Mouse (Mus musculus) myocyte (in vitro differentiated cells): ENCODE data around the gene Pign. TPM values are rescaled to one million over a fixed set of nuclear protein-coding genes. Genes with fewer than 3 reads are reported as not detected.

Source experiments
- H3K27me3 ChIP-seq: one replicate; pipeline ENCODE4 v1.6.1; 2011; ENCODE audit not compliant: control insufficient read depth, insufficient read depth, insufficient read length
- H3K36me3 ChIP-seq: one replicate; pipeline ENCODE4 v1.6.1; 2011; ENCODE audit not compliant: control insufficient read depth, insufficient read depth
- H3K4me2 ChIP-seq: one replicate; pipeline ENCODE4 v1.6.1; 2011; ENCODE audit warnings: low read depth, control low read depth
- H3K4me3 ChIP-seq: one replicate; pipeline ENCODE4 v1.5.1; 2011; ENCODE audit warnings: mild to moderate bottlenecking, control low read depth, moderate library complexity
- H3K79me2 ChIP-seq: one replicate; pipeline ENCODE4 v1.6.1; 2011; ENCODE audit not compliant: control insufficient read depth, insufficient read depth
- H3ac ChIP-seq: one replicate; pipeline ENCODE4 v1.6.1; 2011; ENCODE audit not compliant: control insufficient read depth, insufficient read length
- CEBPB ChIP-seq: IDR thresholded peaks from 2 replicates; pipeline ENCODE4 v1.6.1; 2011; ENCODE audit warnings: mild to moderate bottlenecking, moderate library complexity; ENCODE audit not compliant: poor library complexity, insufficient read depth, severe bottlenecking
- E2F4 ChIP-seq: IDR thresholded peaks from one replicate; pipeline ENCODE4 v1.6.1; 2011; ENCODE audit warnings: mild to moderate bottlenecking, control low read depth, moderate library complexity; ENCODE audit not compliant: insufficient read depth
- MAX ChIP-seq: IDR thresholded peaks from one replicate; pipeline ENCODE4 v1.6.1; 2011; ENCODE audit warnings: low read depth, mild to moderate bottlenecking, control low read depth
- MYOD1 ChIP-seq, 3 experiments: IDR thresholded peaks; one replicate each; pipeline ENCODE4 v1.6.1; 2011; ENCODE audit warnings: control low read depth in 2 of 3, low read depth in 2 of 3, mild to moderate bottlenecking in 2 of 3, moderate library complexity in 1 of 3; ENCODE audit not compliant: insufficient read length in 2 of 3, control insufficient read depth in 1 of 3
- MYOG ChIP-seq, 3 experiments: IDR thresholded peaks; one replicate each; pipeline ENCODE4 v1.6.1; 2011; ENCODE audit warnings: control low read depth in 2 of 3, low read depth in 2 of 3, mild to moderate bottlenecking in 2 of 3; ENCODE audit not compliant: insufficient read length in 2 of 3, control insufficient read depth in 1 of 3, insufficient read depth in 1 of 3
- POLR2A ChIP-seq: IDR thresholded peaks from one replicate; pipeline ENCODE4 v1.6.1; 2011; ENCODE audit warnings: low read depth, mild to moderate bottlenecking, control low read depth, moderate library complexity; ENCODE audit not compliant: insufficient read length
- POLR2AphosphoS2 ChIP-seq: IDR thresholded peaks from one replicate; pipeline ENCODE4 v1.6.1; 2011; ENCODE audit warnings: low read depth, control low read depth; ENCODE audit not compliant: insufficient read length
- REST ChIP-seq: IDR thresholded peaks from one replicate; pipeline ENCODE4 v1.6.1; 2011; ENCODE audit warnings: mild to moderate bottlenecking, control low read depth, moderate library complexity; ENCODE audit not compliant: insufficient read depth, insufficient read length
- SRF ChIP-seq: IDR thresholded peaks from one replicate; pipeline ENCODE4 v1.6.1; 2011; ENCODE audit warnings: low read depth; ENCODE audit not compliant: control insufficient read depth, insufficient read length
- TCF12 ChIP-seq: IDR thresholded peaks from one replicate; pipeline ENCODE4 v1.6.1; 2011; ENCODE audit warnings: mild to moderate bottlenecking, control low read depth; ENCODE audit not compliant: poor library complexity, insufficient read depth, severe bottlenecking
- TCF3 ChIP-seq: IDR thresholded peaks from one replicate; pipeline ENCODE4 v1.6.1; 2011; ENCODE audit warnings: low read depth, control low read depth; ENCODE audit not compliant: insufficient read length
- USF1 ChIP-seq: IDR thresholded peaks from one replicate; pipeline ENCODE4 v1.6.1; 2011; ENCODE audit warnings: low read depth, mild to moderate bottlenecking, control low read depth, moderate library complexity
- polyA plus RNA-seq: library from polyadenylated mRNA; unstranded; fragments of >200 nt; fragmentation: generic; extraction: Trizol; gene quantifications from one replicate; pipeline ENCODE4 v1.2.1, GENCODE M21; 2012; ENCODE audit warnings: missing spikeins

The Pign gene
- polyA plus RNA-seq, 1 experiment = 9.3 TPM

DNA sequence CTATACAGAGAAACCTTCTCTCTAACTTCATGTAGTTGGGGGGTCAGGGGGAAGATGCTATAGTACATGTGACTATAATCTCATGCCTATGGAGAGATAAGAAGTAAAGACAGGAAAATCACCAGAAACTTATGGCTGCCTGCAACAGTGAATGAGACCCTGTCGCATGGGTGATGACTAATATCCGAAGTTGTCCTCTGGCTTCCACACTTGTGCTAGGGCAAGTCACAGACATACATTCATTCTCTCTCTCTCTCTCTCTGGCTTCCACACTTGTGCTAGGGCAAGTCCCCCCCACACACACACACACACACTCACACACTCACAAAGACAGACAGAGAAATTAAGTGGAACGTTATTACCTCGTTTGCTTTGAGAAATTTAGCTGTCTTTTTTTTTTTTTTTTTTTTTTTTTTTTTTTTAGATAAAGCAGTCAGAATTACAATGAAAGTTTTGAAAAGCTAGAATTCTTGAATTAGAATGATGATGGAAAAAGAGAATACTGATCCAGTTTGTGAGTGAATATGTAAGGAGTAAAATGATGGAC is 37.6 kb upstream of the Pign start:
- no peaks in the 10 kb centered on the region for H3K27me3 ChIP-seq
- H3K4me3 ChIP-seq = no peak overlapping the region
- no peak overlapping the region for H3ac ChIP-seq
- peaks cover 18% of the 10 kb centered on the region for H3K36me3 ChIP-seq
- no peak for TF ChIP-seq REST
- TF ChIP-seq MAX = no peak
- TF ChIP-seq SRF = no peak
- no peak for TF ChIP-seq MYOD1 (IDR thresholded peaks at IDR 0.05; ENCODE audit: control insufficient read depth in 1 of 3, insufficient read length in 2 of 3, low read depth in 2 of 3)
- no peak for TF ChIP-seq TCF12
- no peak for TF ChIP-seq USF1
- no peak for TF ChIP-seq CEBPB
- no peak for TF ChIP-seq MYOG (IDR thresholded peaks at IDR 0.05; ENCODE audit: control insufficient read depth in 1 of 3, insufficient read depth in 1 of 3, insufficient read length in 2 of 3, low read depth in 2 of 3)
- no peak for TF ChIP-seq POLR2AphosphoS2
- no peak for TF ChIP-seq POLR2A
- no peak for TF ChIP-seq E2F4
- TF ChIP-seq TCF3 = no peak
- H3K4me2 ChIP-seq = no peak overlapping the region
- no peaks in the 10 kb centered on the region for H3K79me2 ChIP-seq

DNA sequence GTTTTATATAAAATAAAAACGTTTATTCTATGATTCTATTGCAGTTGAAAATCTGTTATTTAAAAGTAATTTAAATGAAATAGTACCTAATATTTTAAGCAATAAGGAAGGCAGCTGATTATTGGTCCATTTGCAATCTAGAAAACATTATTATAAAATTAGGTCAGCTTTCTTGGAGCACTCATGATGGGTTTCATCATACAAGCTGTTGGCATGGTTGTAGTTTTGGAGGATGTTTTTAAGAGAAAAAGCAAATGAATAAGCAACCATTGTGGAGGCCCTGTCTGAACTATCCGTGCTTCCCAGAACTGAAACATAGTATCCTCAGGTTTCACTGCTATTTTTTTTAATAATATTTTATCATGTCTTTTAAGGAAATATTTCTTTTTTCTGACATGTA is 32.1 kb upstream of the Pign start:
- Histone ChIP-seq H3K27me3 (no peaks in the 10 kb centered on the region), H3K4me2 (no peak overlapping the region), H3K79me2 (no peaks in the 10 kb centered on the region), H3K36me3 (peaks cover 11% of the 10 kb centered on the region), H3ac (no peak overlapping the region), H3K4me3 (no peak overlapping the region)
- TF ChIP-seq CEBPB = no peak
- TF ChIP-seq E2F4 = no peak
- no peak for TF ChIP-seq SRF
- TF ChIP-seq REST = no peak
- TF ChIP-seq TCF3 = no peak
- TF ChIP-seq USF1 = no peak
- TF ChIP-seq POLR2AphosphoS2 = no peak
- TF ChIP-seq POLR2A = no peak
- TF ChIP-seq MAX = no peak
- no peak for TF ChIP-seq TCF12
- TF ChIP-seq MYOG (IDR thresholded peaks at IDR 0.05; ENCODE audit: control insufficient read depth in 1 of 3, insufficient read depth in 1 of 3, insufficient read length in 2 of 3, low read depth in 2 of 3) = no peak
- no peak for TF ChIP-seq MYOD1 (IDR thresholded peaks at IDR 0.05; ENCODE audit: control insufficient read depth in 1 of 3, insufficient read length in 2 of 3, low read depth in 2 of 3)

DNA sequence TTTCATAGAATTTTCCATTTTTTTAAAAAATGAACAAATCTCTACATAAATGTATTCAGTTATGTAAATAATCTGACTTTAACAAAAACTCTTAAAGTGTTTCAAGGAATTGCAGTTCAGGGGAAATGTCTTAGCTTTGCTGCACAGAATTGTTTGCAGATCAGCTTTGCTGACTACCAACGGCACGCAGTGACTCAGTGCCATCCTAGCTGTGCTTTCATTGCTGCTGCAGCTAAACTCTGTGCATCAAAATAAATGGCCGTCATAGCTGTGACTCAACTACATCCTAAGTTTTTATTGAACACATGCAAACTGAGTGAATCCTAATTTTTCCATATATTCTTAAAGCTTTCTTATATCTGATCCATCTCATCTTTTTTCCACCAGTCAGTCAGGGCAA is 22.0 kb upstream of the Pign start:
- Histone ChIP-seq H3K4me3 (no peak overlapping the region), H3K36me3 (peaks cover 7% of the 10 kb centered on the region), H3ac (no peak overlapping the region), H3K27me3 (no peaks in the 10 kb centered on the region), H3K79me2 (no peaks in the 10 kb centered on the region), H3K4me2 (no peak overlapping the region)
- TF ChIP-seq POLR2A = no peak
- TF ChIP-seq TCF3 = no peak
- TF ChIP-seq SRF = no peak
- no peak for TF ChIP-seq MYOD1 (IDR thresholded peaks at IDR 0.05; ENCODE audit: control insufficient read depth in 1 of 3, insufficient read length in 2 of 3, low read depth in 2 of 3)
- TF ChIP-seq POLR2AphosphoS2 = no peak
- TF ChIP-seq MAX = no peak
- TF ChIP-seq MYOG (IDR thresholded peaks at IDR 0.05; ENCODE audit: control insufficient read depth in 1 of 3, insufficient read depth in 1 of 3, insufficient read length in 2 of 3, low read depth in 2 of 3) = no peak
- TF ChIP-seq TCF12 = no peak
- no peak for TF ChIP-seq E2F4
- TF ChIP-seq CEBPB = no peak
- TF ChIP-seq REST = no peak
- no peak for TF ChIP-seq USF1

DNA sequence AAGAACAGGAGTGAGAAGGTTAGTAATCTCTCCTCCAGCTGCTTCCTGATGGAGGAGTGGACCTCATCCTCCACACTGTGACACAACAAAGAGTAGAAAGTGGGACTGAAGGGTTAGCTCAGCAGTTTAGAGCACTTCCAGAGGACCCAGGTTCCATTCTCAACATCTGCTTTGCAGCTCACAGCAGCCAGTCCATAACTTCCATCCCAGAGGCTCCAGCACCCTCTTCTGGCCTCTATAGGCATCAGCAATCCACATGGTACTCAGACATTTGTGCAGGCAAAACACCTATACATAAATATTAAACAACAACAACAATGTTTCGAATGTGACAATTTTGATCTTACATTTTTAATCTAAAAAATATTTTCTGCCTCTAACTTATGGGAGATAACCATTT is 17.1 kb upstream of the Pign start:
- peaks cover 23% of the 10 kb centered on the region for H3K36me3 ChIP-seq

DNA sequence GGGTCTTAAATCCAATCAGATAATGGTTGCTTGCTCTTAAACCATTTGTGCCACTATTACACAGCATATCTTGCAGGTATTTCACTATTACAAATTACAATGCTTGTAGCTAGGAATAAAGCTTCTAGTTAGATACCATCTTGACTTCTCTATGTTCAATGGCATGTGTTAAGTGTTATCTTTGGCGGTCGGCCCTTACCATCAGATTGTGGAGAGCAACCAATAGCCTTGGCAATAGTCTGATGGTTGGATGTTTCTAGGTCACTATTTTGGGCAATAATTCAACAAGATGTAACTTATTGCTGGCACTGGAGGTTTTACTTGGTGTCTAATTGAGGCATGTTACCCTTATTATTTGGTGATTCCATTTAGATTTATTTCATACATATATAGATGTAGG is 11.3 kb upstream of the Pign start:
- Histone ChIP-seq H3ac (no peak overlapping the region), H3K4me2 (no peak overlapping the region), H3K79me2 (peaks cover 71% of the 10 kb centered on the region), H3K4me3 (no peak overlapping the region), H3K36me3 (peaks cover 16% of the 10 kb centered on the region), H3K27me3 (no peaks in the 10 kb centered on the region)
- TF ChIP-seq TCF3 (no peak), CEBPB (no peak), MYOG (IDR thresholded peaks at IDR 0.05; ENCODE audit: control insufficient read depth in 1 of 3, insufficient read depth in 1 of 3, insufficient read length in 2 of 3, low read depth in 2 of 3) (no peak), SRF (no peak), REST (no peak), TCF12 (no peak), USF1 (no peak), POLR2A (no peak), POLR2AphosphoS2 (no peak)

More for the DNA sequence above, 17.1 kb upstream of the Pign start:
- H3K79me2 ChIP-seq = peaks cover 22% of the 10 kb centered on the region
- H3K27me3 ChIP-seq = no peaks in the 10 kb centered on the region
- TF ChIP-seq MAX (no peak), MYOD1 (IDR thresholded peaks at IDR 0.05; ENCODE audit: control insufficient read depth in 1 of 3, insufficient read length in 2 of 3, low read depth in 2 of 3) (no peak), REST (no peak), POLR2A (no peak), USF1 (no peak), POLR2AphosphoS2 (no peak), E2F4 (no peak), CEBPB (no peak), MYOG (IDR thresholded peaks at IDR 0.05; ENCODE audit: control insufficient read depth in 1 of 3, insufficient read depth in 1 of 3, insufficient read length in 2 of 3, low read depth in 2 of 3) (no peak), TCF12 (no peak), TCF3 (no peak), SRF (no peak)
- H3K4me3 ChIP-seq = no peak overlapping the region
- no peak overlapping the region for H3ac ChIP-seq
- H3K4me2 ChIP-seq = no peak overlapping the region
